Mouse (Mus musculus): Measurements from ENCODE around the gene Prkci.

DNA sequence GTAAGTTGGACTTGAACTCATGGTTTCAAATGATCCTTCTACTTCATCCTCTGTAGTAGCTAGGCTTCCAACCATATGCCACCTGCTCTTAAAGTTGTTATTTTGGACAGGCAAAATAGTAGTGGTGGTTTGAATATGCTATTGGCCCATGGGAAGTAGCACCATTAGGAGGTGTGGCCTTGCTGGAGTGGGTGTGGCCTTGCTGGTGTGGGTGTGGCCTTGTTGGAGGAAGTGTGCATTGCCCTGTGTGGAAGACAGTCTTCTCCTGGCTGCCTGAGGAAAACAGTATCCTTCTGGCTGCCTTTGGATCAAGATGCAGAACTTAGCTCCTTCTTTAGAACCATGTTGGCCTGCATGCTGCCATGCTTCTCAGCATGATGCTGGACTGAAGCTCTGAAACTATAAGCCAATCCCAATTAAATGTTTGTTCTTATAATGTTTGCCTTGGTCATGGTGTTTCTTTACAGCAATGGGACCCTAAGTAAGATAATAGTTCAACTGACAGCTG is 2.4 kb upstream of the Prkci start:
- TF ChIP-seq CTCF (IDR thresholded peaks at IDR 0.05; ENCODE audit: low read depth, low read length) (no peak), POLR2A (IDR thresholded peaks at IDR 0.05; ENCODE audit: extremely low read depth, insufficient read depth, low read length) (no peak)

Measured in liver, adult 2 months (tissue).